Mouse (Mus musculus) ES-E14 (cell line): ENCODE measurements around the gene Kif15. TPM values are rescaled to one million over a fixed set of nuclear protein-coding genes. Genes with fewer than 3 reads are reported as not detected.

Source experiments
- DNase-seq: peaks from one replicate; pipeline ENCODE4 v3.0.0-alpha.2; 2013; ENCODE audit warnings: low read depth, low spot score
- H3K27ac ChIP-seq: 2 replicates; pipeline ENCODE4 v1.5.1; 2012; ENCODE audit warnings: low read depth, mild to moderate bottlenecking, low read length, moderate library complexity, mixed read lengths; ENCODE audit not compliant: poor library complexity, insufficient read depth, severe bottlenecking
- H3K36me3 ChIP-seq: 2 replicates; pipeline ENCODE4 v1.6.1; 2012; ENCODE audit warnings: mild to moderate bottlenecking, low read length, moderate library complexity, mixed read lengths; ENCODE audit not compliant: control insufficient read depth, poor library complexity, insufficient read depth, severe bottlenecking
- H3K4me1 ChIP-seq, 2 experiments: fragments of 150-350 bp in 1 of 2; sonication (generic) in 1 of 2; 2 replicates each; pipeline ENCODE4 v1.6.1; 2012; ENCODE audit warnings: low read length in 2 of 2, mild to moderate bottlenecking in 1 of 2, mixed read lengths in 1 of 2; ENCODE audit not compliant: control insufficient read depth in 2 of 2, insufficient read depth in 2 of 2, poor library complexity in 1 of 2
- H3K4me3 ChIP-seq, 2 experiments: fragments of 150-350 bp in 1 of 2; sonication (generic) in 1 of 2; 2 replicates each; pipeline ENCODE4 v1.5.1; 2012; ENCODE audit warnings: low read length in 2 of 2, low read depth in 1 of 2, mild to moderate bottlenecking in 1 of 2, mixed read lengths in 1 of 2; ENCODE audit not compliant: insufficient read depth in 1 of 2, poor library complexity in 1 of 2, severe bottlenecking in 1 of 2
- H3K9ac ChIP-seq: 2 replicates; pipeline ENCODE4 v1.6.1; 2012; ENCODE audit warnings: low read depth, mild to moderate bottlenecking, low read length, mixed read lengths; ENCODE audit not compliant: poor library complexity, insufficient read depth, severe bottlenecking
- H3K9me3 ChIP-seq: fragments of 150-350 bp; sonication (generic); 2 replicates; pipeline ENCODE4 v1.6.1; 2012; ENCODE audit warnings: low read depth, mild to moderate bottlenecking, low read length; ENCODE audit not compliant: control insufficient read depth, insufficient read depth
- CHD2 ChIP-seq: IDR thresholded peaks from 2 replicates; pipeline ENCODE4 v1.6.1; 2014; ENCODE audit warnings: mild to moderate bottlenecking, low read depth, low read length, inconsistent platforms
- HCFC1 ChIP-seq: IDR thresholded peaks from 2 replicates; pipeline ENCODE4 v1.6.1; 2012; ENCODE audit warnings: low read length, inconsistent platforms, borderline replicate concordance; ENCODE audit not compliant: insufficient read depth
- MAFK ChIP-seq: IDR thresholded peaks from 2 replicates; pipeline ENCODE4 v1.6.1; 2014; ENCODE audit warnings: mild to moderate bottlenecking, low read depth, low read length, inconsistent platforms; ENCODE audit not compliant: insufficient read depth
- ZC3H11A ChIP-seq: IDR thresholded peaks from 2 replicates; pipeline ENCODE4 v1.6.1; 2012; ENCODE audit warnings: low read depth, mild to moderate bottlenecking, inconsistent platforms, low read length, borderline replicate concordance
- in situ Hi-C, 2 experiments: fragments of 600-800 bp; cut with MboI; formaldehyde crosslinking; loops; one replicate each; pipeline ENCODE4 v1.15.1; 2025; ENCODE audit warnings: low sequenced_read_pairs in 2 of 2, inconsistent platforms in 1 of 2; ENCODE audit not compliant: unreplicated experiment in 2 of 2
- total RNA-seq: library from RNA; depleted of rRNA; stranded (reverse); fragments of 300-350 nt; gene quantifications from 2 replicates; pipeline ENCODE4 v1.2.3, GENCODE M21; 2012; rRNA removed

Gene Kif15
- total RNA-seq, 1 experiment = 81.6 TPM

- DNase-seq = no peak
- no peaks in the 10 kb centered on the region for H3K9me3 ChIP-seq
- H3K27ac ChIP-seq = no peak overlapping the region
- TF ChIP-seq CHD2 = no peak
- 0 out of 2 replicates have a peak, but pooled peaks have one; percentile 56 for TF ChIP-seq MAFK
- H3K4me1 ChIP-seq = no peaks in the 10 kb centered on the region
- no peak overlapping the region for H3K9ac ChIP-seq
- in situ Hi-C loops = no loop called here
- H3K36me3 ChIP-seq = no peaks in the 10 kb centered on the region
- H3K4me3 ChIP-seq = no peak overlapping the region
These were observed 108.0 kb downstream of the Kif15 start for GRCm38 (mm10) chr9:123058724-123059292.

- no peak overlapping the region for H3K27ac ChIP-seq
- H3K4me1 ChIP-seq = no peaks in the 10 kb centered on the region
- in situ Hi-C loops = no loop called here
- no peak overlapping the region for H3K9ac ChIP-seq
- H3K9me3 ChIP-seq = no peaks in the 10 kb centered on the region
- DNase-seq = no peak
- TF ChIP-seq ZC3H11A (no peak), HCFC1 (no peak)
- H3K36me3 ChIP-seq = no peaks in the 10 kb centered on the region
- H3K4me3 ChIP-seq = no peak overlapping the region
These were observed 109.3 kb downstream of the Kif15 start for GRCm38 (mm10) chr9:123060172-123060571.

Other genes with a start within 250 kb of the Kif15 start
- gene Topaz1, start 203.7 kb upstream of the Kif15 start, total RNA-seq = 0.48 and 0.49 TPM in 2 replicates
- gene Tcaim, start 145.5 kb upstream of the Kif15 start, total RNA-seq = 3.4 and 4.5 TPM in 2 replicates
- gene Gm35549, start 107.0 kb upstream of the Kif15 start, total RNA-seq = 0.27 TPM in 1 of 2 replicates, not detected in the other
- 80.8 and 84.1 TPM in 2 replicates for gene Zfp445, start 85.0 kb upstream of the Kif15 start, total RNA-seq
- gene Zkscan7, start 65.4 kb upstream of the Kif15 start, total RNA-seq = 1.4 and 2.3 TPM in 2 replicates
- 13.5 and 16.8 TPM in 2 replicates for gene Zfp105, start 28.0 kb upstream of the Kif15 start, total RNA-seq
- gene 1110059G10Rik, start within 50 bp of the Kif15 start, total RNA-seq = 3.2 and 5.6 TPM in 2 replicates
- gene Tmem42, start 70.3 kb downstream of the Kif15 start, total RNA-seq = 4.8 and 5.0 TPM in 2 replicates
- 0.22 and 0.37 TPM in 2 replicates for gene Tgm4, start 83.7 kb downstream of the Kif15 start, total RNA-seq
- gene Zdhhc3, start 162.2 kb downstream of the Kif15 start, total RNA-seq = 36.6 and 37.8 TPM in 2 replicates
- gene Exosc7, start 162.2 kb downstream of the Kif15 start, total RNA-seq = 83.4 and 94.6 TPM in 2 replicates
- 0.32 TPM in 1 of 2 replicates, not detected in the other for gene Clec3b, start 199.9 kb downstream of the Kif15 start, total RNA-seq